Mouse (Mus musculus) midbrain, postnatal 0 days (tissue): Measurements from ENCODE around the gene A830031A19Rik. TPM values are rescaled to one million over a fixed set of nuclear protein-coding genes. Genes with fewer than 3 reads are reported as not detected.
A peak's percentile ranks its signal among the peaks of the same experiment; 100 is the strongest.

Source experiments
- ATAC-seq: fragments of 200-750 bp; cut with Nextera tagmentation; 2 replicates; pipeline ENCODE4 v1.8.0; 2017; ENCODE audit warnings: moderate number of reproducible peaks, mild to moderate bottlenecking, moderate TSS enrichment, moderate library complexity; ENCODE audit not compliant: low FRiP score
- DNase-seq: peaks from one replicate; pipeline ENCODE4 v3.0.0-alpha.2; 2015; ENCODE audit warnings: low spot score
- H3K27ac ChIP-seq: fragments of 300-500 bp; sonication (generic); 2 replicates; pipeline ENCODE4 v1.5.1; 2014; ENCODE audit warnings: low read depth, mild to moderate bottlenecking, low read length, mixed read lengths
- H3K27me3 ChIP-seq: fragments of 300-500 bp; sonication (generic); 2 replicates; pipeline ENCODE4 v1.6.1; 2014; ENCODE audit warnings: low read length, control low read depth, mixed read lengths; ENCODE audit not compliant: insufficient read depth
- H3K36me3 ChIP-seq: fragments of 300-500 bp; sonication (generic); 2 replicates; pipeline ENCODE4 v1.6.1; 2014; ENCODE audit warnings: low read length, control low read depth, mixed read lengths; ENCODE audit not compliant: insufficient read depth
- H3K4me1 ChIP-seq: fragments of 300-500 bp; sonication (generic); 2 replicates; pipeline ENCODE4 v1.6.1; 2014; ENCODE audit warnings: mild to moderate bottlenecking, control low read depth, antibody characterized with exemption, low read length, mixed read lengths; ENCODE audit not compliant: insufficient read depth
- H3K4me2 ChIP-seq: fragments of 300-500 bp; sonication (generic); 2 replicates; pipeline ENCODE4 v1.6.1; 2014; ENCODE audit warnings: low read depth, mild to moderate bottlenecking, low read length, mixed read lengths; ENCODE audit not compliant: poor library complexity, severe bottlenecking
- H3K4me3 ChIP-seq: fragments of 300-500 bp; sonication (generic); 2 replicates; pipeline ENCODE4 v1.5.1; 2014; ENCODE audit warnings: low read depth, mild to moderate bottlenecking, low read length, moderate library complexity
- H3K9ac ChIP-seq: fragments of 300-500 bp; sonication (generic); replicated peaks from 2 replicates; pipeline ENCODE4 v1.6.1; 2014; ENCODE audit warnings: mild to moderate bottlenecking, low read length, moderate library complexity, mixed read lengths; ENCODE audit not compliant: poor library complexity, severe bottlenecking
- H3K9me3 ChIP-seq: fragments of 300-500 bp; sonication (generic); 2 replicates; pipeline ENCODE4 v1.6.1; 2016; ENCODE audit warnings: low read length, control low read depth
- CTCF ChIP-seq: IDR thresholded peaks from 2 replicates; pipeline ENCODE4 v1.5.1; 2016; ENCODE audit warnings: antibody characterized with exemption, mild to moderate bottlenecking
- WGBS: fragments of 180-500 bp; shearing (Covaris S2); extraction: QIAGEN DNeasy Blood & Tissue Kit; methylation state at CpG from one replicate; pipeline ENCODE4 v1.1.7; 2014; 5-methylcytosine and 5-hydroxymethylcytosine counted together
- polyA plus RNA-seq: library from polyadenylated mRNA; unstranded; fragments of >200 nt; fragmentation: Nextera tagmentation; extraction: Ambion mirVana; gene quantifications from 2 replicates; pipeline ENCODE4 v1.2.1, GENCODE M21; 2015
- total RNA-seq: library from RNA; depleted of rRNA; stranded (reverse); fragments of >200 nt; gene quantifications from 2 replicates; pipeline ENCODE4 v1.2.3, GENCODE M21; 2014

Gene A830031A19Rik
- total and polyA plus RNA-seq, 2 experiments from 2014 or later: not detected

DNA sequence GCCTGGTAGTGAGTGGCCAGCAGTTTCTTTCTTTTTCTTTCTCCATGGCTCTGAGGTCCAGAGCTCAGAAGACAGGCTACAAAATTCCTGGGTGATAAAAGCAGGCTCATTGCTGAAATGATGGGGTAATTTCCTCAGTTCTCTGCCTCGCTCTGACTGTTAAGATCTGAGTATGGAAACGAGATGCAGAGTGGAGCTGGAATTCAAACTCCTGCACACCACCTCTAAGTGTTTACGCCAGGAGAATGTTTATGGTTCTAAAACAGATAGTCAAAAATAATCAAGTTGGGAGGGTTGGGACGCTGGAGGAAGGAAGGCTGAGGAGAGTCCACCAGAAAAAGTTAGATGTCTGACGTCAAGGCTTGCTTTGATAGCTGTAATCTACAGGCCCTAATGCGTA lies 10.6 kb downstream of the A830031A19Rik start:
- H3K27ac ChIP-seq: no peak overlapping the region
- no peak for TF ChIP-seq CTCF
- WGBS: 87% methylated on average over 6 of the region's 6 CpGs
- no peaks in the 10 kb centered on the region for H3K36me3 ChIP-seq
- H3K4me1 ChIP-seq: 0 out of 2 replicates have a peak, but pooled peaks cover 2% of the 10 kb centered on the region
- ATAC-seq: no peak
- no peaks in the 10 kb centered on the region for H3K27me3 ChIP-seq
- DNase-seq: no peak
- no peak overlapping the region for H3K9ac ChIP-seq
- no peak overlapping the region for H3K4me2 ChIP-seq
- no peaks in the 10 kb centered on the region for H3K9me3 ChIP-seq
- H3K4me3 ChIP-seq: no peak overlapping the region

DNA sequence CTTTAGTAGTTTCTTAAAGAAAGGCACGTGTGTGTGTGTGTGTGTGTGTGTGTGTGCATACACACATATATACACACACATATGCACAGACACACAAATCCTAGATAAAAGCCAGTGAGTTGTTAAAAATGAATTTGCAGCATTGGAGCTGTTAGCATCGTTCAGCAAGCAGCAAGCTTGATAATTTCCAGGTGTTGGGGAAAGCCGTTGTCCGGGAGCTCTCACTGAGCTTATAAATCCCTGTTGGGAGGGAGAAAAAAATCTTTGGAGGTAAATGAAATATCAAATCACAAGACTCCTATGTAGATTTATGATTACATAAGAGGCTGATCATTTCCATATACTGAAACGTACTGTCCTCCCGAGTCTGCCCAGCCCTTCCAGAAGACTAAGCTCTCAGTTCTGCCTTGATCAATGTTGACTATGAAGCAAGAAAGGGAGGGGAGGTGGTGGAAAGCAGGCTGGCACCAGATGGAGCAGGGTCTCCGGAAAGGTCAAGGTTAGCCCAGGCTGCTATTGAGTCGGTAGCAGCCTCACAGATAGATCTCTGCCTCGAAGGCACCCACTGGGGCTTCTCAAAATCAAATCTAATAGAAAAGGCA lies 12.3 kb downstream of the A830031A19Rik start:
- DNase-seq: no peak
- Histone ChIP-seq H3K4me2 (peak overlapping the region; percentile 2; the same call in 1 of the 2 replicates), H3K27me3 (no peaks in the 10 kb centered on the region), H3K27ac (no peak overlapping the region), H3K4me3 (no peak overlapping the region), H3K36me3 (no peaks in the 10 kb centered on the region), H3K9ac (no peak overlapping the region), H3K4me1 (0 out of 2 replicates have a peak, but pooled peaks cover 2% of the 10 kb centered on the region), H3K9me3 (no peaks in the 10 kb centered on the region)
- WGBS: 25% methylated on average over 9 of the region's 9 CpGs
- no peak for TF ChIP-seq CTCF
- 0 out of 2 replicates have a peak, but pooled peaks have one; percentile 51 for ATAC-seq

DNA sequence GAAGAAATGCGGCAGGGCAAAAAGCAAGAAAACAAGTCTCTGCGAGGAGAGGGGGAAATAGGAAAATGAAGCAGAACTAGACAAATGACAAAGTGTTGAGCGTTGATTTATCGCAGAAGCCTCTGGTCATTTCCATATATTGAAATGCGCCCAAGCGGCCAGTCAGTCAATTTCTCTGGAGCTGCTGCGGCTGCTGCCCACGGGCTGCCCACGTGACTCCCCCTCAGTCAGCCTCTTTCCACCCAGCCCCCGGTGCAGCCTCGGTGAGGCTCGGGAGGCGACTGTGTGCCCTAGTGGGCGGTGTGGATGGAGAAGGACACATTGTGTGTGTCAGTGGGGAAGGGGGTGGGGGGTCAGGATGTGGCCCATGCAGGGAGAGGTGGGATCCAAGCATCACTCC lies 13.0 kb downstream of the A830031A19Rik start:
- 0 out of 2 replicates have a peak, but pooled peaks cover 2% of the 10 kb centered on the region for H3K4me1 ChIP-seq
- H3K9me3 ChIP-seq: no peaks in the 10 kb centered on the region
- H3K9ac ChIP-seq: peak overlapping the region; percentile 46; the same call in 1 of the 2 replicates
- H3K27ac ChIP-seq: no peak overlapping the region
- H3K4me3 ChIP-seq: peak overlapping the region; percentile 37
- DNase-seq: no peak
- peak overlapping the region; percentile 73 for H3K4me2 ChIP-seq
- H3K36me3 ChIP-seq: no peaks in the 10 kb centered on the region
- no peak for TF ChIP-seq CTCF
- H3K27me3 ChIP-seq: no peaks in the 10 kb centered on the region
- ATAC-seq: peak; percentile 76
- 1% methylated on average over 14 of the region's 14 CpGs for WGBS

DNA sequence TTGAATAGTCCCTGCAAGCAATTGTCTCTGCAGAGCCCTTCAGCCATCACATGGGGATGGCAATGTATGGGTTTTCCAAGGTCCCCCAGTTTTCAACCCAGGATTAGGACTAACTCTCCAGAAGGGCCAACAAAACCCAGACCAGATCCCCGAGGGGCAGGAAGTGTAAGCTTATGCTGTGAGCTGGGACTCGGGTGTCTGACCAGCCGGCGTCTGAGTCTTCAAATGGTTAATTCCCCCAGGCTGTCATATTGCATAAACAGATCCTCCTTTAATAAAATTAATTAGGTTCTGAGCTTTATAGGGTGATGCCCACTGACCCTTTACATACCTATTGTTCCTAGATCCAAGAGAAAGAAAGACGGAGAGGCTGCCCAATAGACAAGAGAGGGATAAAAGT lies 14.4 kb downstream of the A830031A19Rik start:
- Histone ChIP-seq H3K9me3 (no peaks in the 10 kb centered on the region), H3K27ac (no peak overlapping the region), H3K4me2 (peak overlapping the region; percentile 56), H3K36me3 (no peaks in the 10 kb centered on the region), H3K9ac (no peak overlapping the region), H3K27me3 (no peaks in the 10 kb centered on the region), H3K4me1 (0 out of 2 replicates have a peak, but pooled peaks cover 2% of the 10 kb centered on the region), H3K4me3 (peak overlapping the region; percentile 30)
- no peak for TF ChIP-seq CTCF
- WGBS: 9% methylated on average over 5 of the region's 5 CpGs
- DNase-seq (no peak), ATAC-seq (no peak)

DNA sequence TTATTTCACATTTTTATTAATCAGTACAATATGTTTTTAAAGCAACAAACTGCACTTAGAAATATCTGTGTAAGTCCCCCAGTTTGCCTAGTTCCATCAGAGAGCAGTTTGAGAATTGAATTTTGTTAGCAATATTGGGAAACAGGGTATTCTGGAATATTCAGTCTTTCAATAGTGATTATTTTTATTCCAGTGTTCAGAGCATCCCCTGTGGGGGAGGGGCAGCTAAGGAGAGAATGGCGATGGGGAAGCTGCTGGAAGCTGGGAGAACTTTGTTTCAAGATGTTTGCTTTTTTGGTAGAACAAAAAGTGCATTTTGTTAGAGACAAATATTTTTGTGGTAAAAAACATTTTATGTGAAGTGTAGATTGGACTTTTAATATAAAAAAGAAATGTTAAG lies 15.7 kb downstream of the A830031A19Rik start:
- no peak overlapping the region for H3K4me3 ChIP-seq
- ATAC-seq (no peak), DNase-seq (no peak)
- H3K36me3 ChIP-seq: no peaks in the 10 kb centered on the region
- H3K4me1 ChIP-seq: 0 out of 2 replicates have a peak, but pooled peaks cover 2% of the 10 kb centered on the region
- no peak overlapping the region for H3K4me2 ChIP-seq
- no peaks in the 10 kb centered on the region for H3K9me3 ChIP-seq
- no peak overlapping the region for H3K9ac ChIP-seq
- TF ChIP-seq CTCF: no peak
- no peak overlapping the region for H3K27ac ChIP-seq
- WGBS: 36% methylated on average over 1 of the region's 1 CpGs
- H3K27me3 ChIP-seq: no peaks in the 10 kb centered on the region

DNA sequence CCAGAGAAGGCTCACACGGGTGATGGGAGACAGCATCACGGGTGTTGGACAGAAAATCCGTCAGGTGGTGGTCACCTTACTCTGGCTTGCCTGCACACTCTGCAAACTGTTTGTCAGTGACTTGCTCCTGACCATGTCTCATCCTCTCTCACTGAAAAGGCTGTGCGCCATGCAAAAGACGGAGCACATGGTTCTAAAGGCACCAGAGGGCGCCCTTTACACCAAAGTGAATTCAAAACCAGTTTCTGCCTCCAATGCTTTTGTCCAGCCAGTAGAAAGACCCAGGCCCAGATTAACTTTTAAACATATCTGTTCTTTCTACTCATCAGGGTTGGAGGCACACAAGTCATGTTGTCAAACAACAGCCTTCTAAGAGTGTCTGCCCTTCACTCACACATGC lies 22.0 kb downstream of the A830031A19Rik start:
- Histone ChIP-seq H3K9me3 (no peaks in the 10 kb centered on the region), H3K4me3 (no peak overlapping the region), H3K27ac (no peak overlapping the region), H3K4me2 (no peak overlapping the region), H3K27me3 (no peaks in the 10 kb centered on the region), H3K4me1 (no peaks in the 10 kb centered on the region), H3K36me3 (no peaks in the 10 kb centered on the region), H3K9ac (no peak overlapping the region)
- peak; percentile 58 for TF ChIP-seq CTCF
- ATAC-seq: no peak
- 65% methylated on average over 6 of the region's 6 CpGs for WGBS
- DNase-seq: no peak
